In genomic region chr8:56110296-56110695, GRCm38 (mm10) we compare ENCODE assay signal across 18 mouse cellular contexts.
"Had no signal": no experiment of that assay in that cellular context is flagged by ENCODE, and none has a peak within 500 bp of the region (broad histone marks: within the 10 kb centered on the region; RNA-seq: fewer than 3 reads in every experiment).

No protein-coding gene starts in this region.

- H3K36me3 ChIP-seq: midbrain, embryonic 10.5 days; midbrain, embryonic 12.5 days; neural tube, embryonic 13.5 days; neural tube, embryonic 15.5 days had no signal

- H3K4me1 ChIP-seq: midbrain, embryonic 10.5 days; midbrain, embryonic 12.5 days; neural tube, embryonic 13.5 days; neural tube, embryonic 15.5 days had no signal

- DNase-seq: lung, embryonic 14.5 days; lung, postnatal 10 days; lung, postnatal 4 days; midbrain, embryonic 14.5 days; retina, postnatal 1 day; right cerebral cortex, adult 18-20 months; right cerebral cortex, postnatal 25 days; right cerebral cortex, postnatal 4 days; spleen, adult 18-20 months; thymus, adult 18-20 months; thymus, postnatal 14 days; thymus, postnatal 36 days had no signal

- ATAC-seq: midbrain, embryonic 16.5 days had no signal

- H3K4me2 ChIP-seq: lung, embryonic 14.5 days; midbrain, embryonic 12.5 days; neural tube, embryonic 13.5 days; neural tube, embryonic 15.5 days had no signal

- H3K4me3 ChIP-seq: midbrain, embryonic 10.5 days; midbrain, embryonic 12.5 days; myocyte; neural tube, embryonic 13.5 days; neural tube, embryonic 15.5 days had no signal

- H3K9me3 ChIP-seq: midbrain, embryonic 10.5 days; midbrain, embryonic 12.5 days; neural tube, embryonic 13.5 days; neural tube, embryonic 15.5 days had no signal

- H3K9ac ChIP-seq: lung, embryonic 14.5 days; midbrain, embryonic 12.5 days; neural tube, embryonic 13.5 days; neural tube, embryonic 15.5 days had no signal

- H3K27ac ChIP-seq: midbrain, embryonic 10.5 days; midbrain, embryonic 12.5 days; neural tube, embryonic 13.5 days; neural tube, embryonic 15.5 days had no signal

- H3K27me3 ChIP-seq: midbrain, embryonic 12.5 days; neural tube, embryonic 13.5 days; neural tube, embryonic 15.5 days had no signal
